Mouse (Mus musculus) intestine, embryonic 15.5 days (tissue): ENCODE measurements around the gene Cfl2. TPM values are rescaled to one million over a fixed set of nuclear protein-coding genes. Genes with fewer than 3 reads are reported as not detected.
"Not testable (repeated sequence)": the region's sequence is repeated elsewhere in the genome, so short reads cannot be mapped to it uniquely, and the experiment has no call there.

Source experiments
- ATAC-seq: fragments of 200-750 bp; cut with Nextera tagmentation; 2 replicates; pipeline ENCODE4 v1.8.0; 2017; ENCODE audit warnings: moderate TSS enrichment, moderate library complexity
- H3K27ac ChIP-seq: fragments of 300-500 bp; sonication (generic); 2 replicates; pipeline ENCODE4 v1.5.1; 2015; ENCODE audit warnings: mild to moderate bottlenecking, inconsistent platforms
- H3K27me3 ChIP-seq: fragments of 300-500 bp; sonication (generic); replicated peaks from 2 replicates; pipeline ENCODE4 v1.6.1; 2015; ENCODE audit warnings: inconsistent platforms
- H3K36me3 ChIP-seq: fragments of 300-500 bp; sonication (generic); 2 replicates; pipeline ENCODE4 v1.6.1; 2015; ENCODE audit warnings: inconsistent platforms
- H3K4me1 ChIP-seq: fragments of 300-500 bp; sonication (generic); replicated peaks from 2 replicates; pipeline ENCODE4 v1.6.1; 2015; ENCODE audit warnings: inconsistent platforms
- H3K4me2 ChIP-seq: fragments of 300-500 bp; sonication (generic); replicated peaks from 2 replicates; pipeline ENCODE4 v1.6.1; 2015; ENCODE audit warnings: mild to moderate bottlenecking, inconsistent platforms
- H3K4me3 ChIP-seq: fragments of 300-500 bp; sonication (generic); replicated peaks from 2 replicates; pipeline ENCODE4 v1.5.1; 2015; ENCODE audit warnings: inconsistent platforms
- H3K9ac ChIP-seq: fragments of 300-500 bp; sonication (generic); 2 replicates; pipeline ENCODE4 v1.6.1; 2015; ENCODE audit warnings: inconsistent platforms
- H3K9me3 ChIP-seq: fragments of 300-500 bp; sonication (generic); 2 replicates; pipeline ENCODE4 v1.6.1; 2016; ENCODE audit warnings: inconsistent platforms
- WGBS: fragments of 180-500 bp; shearing (Covaris S2); methylation state at CpG from one replicate; pipeline ENCODE4 v1.1.7; 2015; 5-methylcytosine and 5-hydroxymethylcytosine counted together
- polyA plus RNA-seq: library from polyadenylated mRNA; unstranded; fragments of >200 nt; fragmentation: Nextera tagmentation; extraction: Ambion mirVana; gene quantifications from 2 replicates; pipeline ENCODE4 v1.2.1, GENCODE M21; 2015

Gene Cfl2
- polyA plus RNA-seq, 1 experiment from 2014 or later = 174 TPM

- no peak overlapping the region for H3K27ac ChIP-seq
- H3K9me3 ChIP-seq = no peaks in the 10 kb centered on the region
- 87% methylated on average over 2 of the region's 2 CpGs for WGBS
- ATAC-seq = no peak
- H3K36me3 ChIP-seq = 0 out of 2 replicates have a peak, but pooled peaks cover 3% of the 10 kb centered on the region
- H3K4me3 ChIP-seq = no peak overlapping the region
- no peak overlapping the region for H3K9ac ChIP-seq
- no peaks in the 10 kb centered on the region for H3K27me3 ChIP-seq
- no peak overlapping the region for H3K4me2 ChIP-seq
- H3K4me1 ChIP-seq = no peaks in the 10 kb centered on the region
Observed at GRCm38 (mm10) chr12:54850551-54850950, 12.1 kb downstream of the Cfl2 start.

GRCm38 (mm10) chr12:54844415-54844814, 18.3 kb downstream of the Cfl2 start:
- H3K4me2 ChIP-seq = no peak overlapping the region
- no peak overlapping the region for H3K27ac ChIP-seq
- H3K4me1 ChIP-seq = no peaks in the 10 kb centered on the region
- H3K4me3 ChIP-seq = no peak overlapping the region
- no peaks in the 10 kb centered on the region for H3K36me3 ChIP-seq
- H3K9ac ChIP-seq = no peak overlapping the region
- no peak for ATAC-seq
- no peaks in the 10 kb centered on the region for H3K9me3 ChIP-seq
- H3K27me3 ChIP-seq = no peaks in the 10 kb centered on the region

GRCm38 (mm10) chr12:54841576-54841975, 21.1 kb downstream of the Cfl2 start:
- no peaks in the 10 kb centered on the region for H3K36me3 ChIP-seq
- H3K27me3 ChIP-seq = no peaks in the 10 kb centered on the region
- ATAC-seq = no peak
- H3K9ac ChIP-seq = no peak overlapping the region
- no peaks in the 10 kb centered on the region for H3K9me3 ChIP-seq
- no peak overlapping the region for H3K4me2 ChIP-seq
- 95% methylated on average over 1 of the region's 1 CpGs for whole genome bisulfite sequencing
- H3K4me3 ChIP-seq = no peak overlapping the region
- H3K27ac ChIP-seq = no peak overlapping the region
- H3K4me1 ChIP-seq = no peaks in the 10 kb centered on the region

GRCm38 (mm10) chr12:54839815-54840214, 22.9 kb downstream of the Cfl2 start:
- H3K27ac ChIP-seq = no peak overlapping the region
- ATAC-seq = no peak
- no peak overlapping the region for H3K9ac ChIP-seq
- H3K4me2 ChIP-seq = no peak overlapping the region
- no peaks in the 10 kb centered on the region for H3K36me3 ChIP-seq
- WGBS = 81% methylated on average over 2 of the region's 2 CpGs
- H3K27me3 ChIP-seq = no peaks in the 10 kb centered on the region
- H3K4me1 ChIP-seq = peaks cover 11% of the 10 kb centered on the region
- H3K4me3 ChIP-seq = no peak overlapping the region
- H3K9me3 ChIP-seq = no peaks in the 10 kb centered on the region

- H3K36me3 ChIP-seq = no peaks in the 10 kb centered on the region
- H3K4me3 ChIP-seq = no peak overlapping the region
Observed at GRCm38 (mm10) chr12:54838931-54839330, 23.7 kb downstream of the Cfl2 start.

GRCm38 (mm10) chr12:54835608-54836570, 26.8 kb downstream of the Cfl2 start:
- Histone ChIP-seq H3K36me3 (no peaks in the 10 kb centered on the region), H3K27ac (no peak overlapping the region; the same call in 1 of the 2 replicates), H3K9ac (no peak overlapping the region), H3K9me3 (no peaks in the 10 kb centered on the region), H3K4me3 (no peak overlapping the region), H3K27me3 (no peaks in the 10 kb centered on the region), H3K4me2 (no peak overlapping the region), H3K4me1 (peaks cover 12% of the 10 kb centered on the region)
- WGBS = 73% methylated on average over 18 of the region's 18 CpGs
- ATAC-seq = no peak

More at GRCm38 (mm10) chr12:54838931-54839330, 23.7 kb downstream of the Cfl2 start:
- Histone ChIP-seq H3K9ac (no peak overlapping the region), H3K9me3 (no peaks in the 10 kb centered on the region), H3K4me1 (peaks cover 12% of the 10 kb centered on the region), H3K27ac (no peak overlapping the region), H3K27me3 (no peaks in the 10 kb centered on the region), H3K4me2 (no peak overlapping the region)
- no peak for ATAC-seq

GRCm38 (mm10) chr12:54834925-54835447, 27.7 kb downstream of the Cfl2 start:
- no peaks in the 10 kb centered on the region for H3K36me3 ChIP-seq
- peak overlapping the region; percentile 52 for H3K27ac ChIP-seq
- H3K4me2 ChIP-seq = peak overlapping the region; percentile 56
- no peaks in the 10 kb centered on the region for H3K9me3 ChIP-seq
- H3K4me1 ChIP-seq = peaks cover 12% of the 10 kb centered on the region
- no peaks in the 10 kb centered on the region for H3K27me3 ChIP-seq
- 0 out of 2 replicates have a peak overlapping the region, but pooled peaks have one; percentile 8 for H3K9ac ChIP-seq
- WGBS = 6% methylated on average over 11 of the region's 11 CpGs
- H3K4me3 ChIP-seq = peak overlapping the region; percentile 32
- ATAC-seq = peak; percentile 87

- Histone ChIP-seq H3K9ac (no peak overlapping the region), H3K4me1 (peaks cover 12% of the 10 kb centered on the region), H3K27me3 (no peaks in the 10 kb centered on the region), H3K4me3 (no peak overlapping the region), H3K27ac (no peak overlapping the region), H3K4me2 (no peak overlapping the region), H3K36me3 (no peaks in the 10 kb centered on the region), H3K9me3 (no peaks in the 10 kb centered on the region)
- ATAC-seq = no peak
- WGBS = 70% methylated on average over 9 of the region's 9 CpGs
Observed at GRCm38 (mm10) chr12:54833856-54834399, 28.7 kb downstream of the Cfl2 start.

GRCm38 (mm10) chr12:54831927-54832326, 30.8 kb downstream of the Cfl2 start:
- H3K36me3 ChIP-seq, H3K27ac ChIP-seq, H3K9me3 ChIP-seq, H3K27me3 ChIP-seq, H3K4me3 ChIP-seq, ATAC-seq, H3K9ac ChIP-seq, H3K4me2 ChIP-seq: not testable (repeated sequence)
- WGBS = 84% methylated on average over 1 of the region's 1 CpGs
- H3K4me1 ChIP-seq = peaks cover 12% of the 10 kb centered on the region

GRCm38 (mm10) chr12:54830574-54830973, 32.1 kb downstream of the Cfl2 start:
- H3K9me3 ChIP-seq = no peaks in the 10 kb centered on the region
- H3K9ac ChIP-seq = no peak overlapping the region
- H3K4me3 ChIP-seq = no peak overlapping the region
- 13% methylated on average over 6 of the region's 6 CpGs for WGBS
- no peaks in the 10 kb centered on the region for H3K36me3 ChIP-seq
- no peak overlapping the region for H3K27ac ChIP-seq
- no peak overlapping the region for H3K4me2 ChIP-seq
- ATAC-seq = peak; percentile 70
- H3K4me1 ChIP-seq = peaks cover 7% of the 10 kb centered on the region
- H3K27me3 ChIP-seq = no peaks in the 10 kb centered on the region

- no peak overlapping the region for H3K27ac ChIP-seq
- no peaks in the 10 kb centered on the region for H3K9me3 ChIP-seq
- H3K4me3 ChIP-seq = no peak overlapping the region
- no peak overlapping the region for H3K9ac ChIP-seq
- H3K4me2 ChIP-seq = no peak overlapping the region
- no peaks in the 10 kb centered on the region for H3K27me3 ChIP-seq
- WGBS = 59% methylated on average over 5 of the region's 5 CpGs
- H3K36me3 ChIP-seq = no peaks in the 10 kb centered on the region
- ATAC-seq = no peak
- H3K4me1 ChIP-seq = peaks cover 2% of the 10 kb centered on the region; the same call in 1 of the 2 replicates
Observed at GRCm38 (mm10) chr12:54829876-54830275, 32.8 kb downstream of the Cfl2 start.

GRCm38 (mm10) chr12:54828043-54828442, 34.6 kb downstream of the Cfl2 start:
- Histone ChIP-seq H3K9ac (no peak overlapping the region), H3K27me3 (no peaks in the 10 kb centered on the region), H3K4me2 (no peak overlapping the region), H3K4me3 (no peak overlapping the region), H3K36me3 (no peaks in the 10 kb centered on the region), H3K27ac (no peak overlapping the region), H3K4me1 (peaks cover 4% of the 10 kb centered on the region; the same call in 1 of the 2 replicates), H3K9me3 (no peaks in the 10 kb centered on the region)
- WGBS = 70% methylated on average over 1 of the region's 1 CpGs
- no peak for ATAC-seq
